Mouse (Mus musculus) hindbrain, embryonic 12.5 days (tissue): ENCODE results near the gene Erich6. TPM values are rescaled to one million over a fixed set of nuclear protein-coding genes. Genes with fewer than 3 reads are reported as not detected.

Experiments used
- ATAC-seq: fragments of 200-750 bp; cut with Nextera tagmentation; 2 replicates; pipeline ENCODE4 v1.8.0; 2017; ENCODE audit warnings: moderate TSS enrichment; ENCODE audit not compliant: low FRiP score
- H3K27ac ChIP-seq: fragments of 300-500 bp; sonication (generic); 2 replicates; pipeline ENCODE4 v1.5.1; 2016; ENCODE audit warnings: mild to moderate bottlenecking
- H3K27me3 ChIP-seq: fragments of 300-500 bp; sonication (generic); 2 replicates; pipeline ENCODE4 v1.6.1; 2016; ENCODE audit warnings: mild to moderate bottlenecking
- H3K36me3 ChIP-seq: fragments of 300-500 bp; sonication (generic); 2 replicates; pipeline ENCODE4 v1.6.1; 2016; ENCODE audit warnings: mild to moderate bottlenecking
- H3K4me1 ChIP-seq: fragments of 300-500 bp; sonication (generic); 2 replicates; pipeline ENCODE4 v1.6.1; 2016
- H3K4me2 ChIP-seq: fragments of 300-500 bp; sonication (generic); replicated peaks from 2 replicates; pipeline ENCODE4 v1.6.1; 2016; ENCODE audit warnings: mild to moderate bottlenecking
- H3K4me3 ChIP-seq: fragments of 300-500 bp; sonication (generic); 2 replicates; pipeline ENCODE4 v1.5.1; 2016; ENCODE audit warnings: mild to moderate bottlenecking
- H3K9ac ChIP-seq: fragments of 300-500 bp; sonication (generic); 2 replicates; pipeline ENCODE4 v1.6.1; 2016; ENCODE audit warnings: mild to moderate bottlenecking, moderate library complexity
- H3K9me3 ChIP-seq: fragments of 300-500 bp; sonication (generic); replicated peaks from 2 replicates; pipeline ENCODE4 v1.6.1; 2016; ENCODE audit warnings: mild to moderate bottlenecking
- WGBS: fragments of 180-500 bp; shearing (Covaris S2); methylation state at CpG from one replicate; pipeline ENCODE4 v1.1.7; 2016; 5-methylcytosine and 5-hydroxymethylcytosine counted together
- polyA plus RNA-seq: library from polyadenylated mRNA; unstranded; fragments of >200 nt; fragmentation: Nextera tagmentation; extraction: Ambion mirVana; gene quantifications from 2 replicates; pipeline ENCODE4 v1.2.1, GENCODE M21; 2016

Gene Erich6
- 0.10 and 0.15 TPM in 2 replicates for polyA plus RNA-seq

DNA sequence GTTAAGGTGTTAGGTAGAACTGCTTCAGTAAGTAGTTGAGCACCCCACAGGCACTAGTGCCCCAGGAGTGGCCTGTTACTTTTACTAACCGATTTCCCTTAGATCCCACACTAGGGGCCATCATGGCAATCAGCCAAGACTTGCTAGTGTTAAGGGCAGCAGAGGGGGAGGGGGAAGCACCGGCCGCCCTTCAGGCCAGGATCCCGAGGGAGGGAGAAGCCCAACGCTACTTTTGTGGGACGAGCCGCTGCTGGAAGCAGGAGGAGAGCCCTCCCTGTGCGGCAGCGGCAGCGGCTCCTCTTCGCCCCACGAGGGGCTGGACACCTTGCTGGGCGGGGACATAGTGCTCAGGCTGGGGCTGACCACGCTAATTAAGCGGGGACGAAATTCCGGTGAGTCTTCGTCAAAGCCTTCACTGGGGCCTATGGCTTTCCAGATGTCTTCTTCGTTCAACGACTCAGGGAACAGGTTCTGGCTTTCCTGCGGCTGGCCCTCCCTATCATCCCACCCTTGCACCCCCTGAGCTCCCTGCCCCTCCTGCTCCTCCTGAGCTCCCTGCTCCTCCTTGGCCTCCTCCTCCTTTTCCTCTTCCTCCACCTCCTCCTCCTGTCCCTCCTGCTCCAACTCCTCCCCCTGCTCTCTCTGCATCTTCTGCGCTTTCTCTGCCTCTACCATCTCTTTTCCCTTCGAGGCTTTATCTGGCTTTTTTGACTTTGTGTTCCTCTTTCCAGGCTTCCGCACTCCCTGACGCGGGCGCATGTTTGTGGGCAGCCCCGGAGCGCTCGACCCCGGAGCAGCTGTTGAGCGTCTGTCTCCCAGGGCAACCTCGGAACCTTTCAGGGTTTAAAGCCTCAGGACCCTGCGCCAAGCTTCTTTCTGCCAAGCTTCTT, at the start of gene Erich6:
Erich6 (minus strand) TSS at position 802 of the 890 bp plus-strand sequence.
- Histone ChIP-seq H3K9me3 (no peaks in the 10 kb centered on the region), H3K4me3 (peak within 1 kb of the TSS; percentile 43), H3K4me1 (peaks cover 10% of the 10 kb centered on the region), H3K9ac (peak within 1 kb of the TSS; percentile 49), H3K27ac (peak within 1 kb of the TSS; percentile 67), H3K4me2 (peak within 1 kb of the TSS; percentile 81), H3K36me3 (no peaks in the 10 kb centered on the region), H3K27me3 (no peaks in the 10 kb centered on the region)
- WGBS = under 1% methylated on average over 34 of the region's 34 CpGs
- peak; percentile 86 for ATAC-seq

DNA sequence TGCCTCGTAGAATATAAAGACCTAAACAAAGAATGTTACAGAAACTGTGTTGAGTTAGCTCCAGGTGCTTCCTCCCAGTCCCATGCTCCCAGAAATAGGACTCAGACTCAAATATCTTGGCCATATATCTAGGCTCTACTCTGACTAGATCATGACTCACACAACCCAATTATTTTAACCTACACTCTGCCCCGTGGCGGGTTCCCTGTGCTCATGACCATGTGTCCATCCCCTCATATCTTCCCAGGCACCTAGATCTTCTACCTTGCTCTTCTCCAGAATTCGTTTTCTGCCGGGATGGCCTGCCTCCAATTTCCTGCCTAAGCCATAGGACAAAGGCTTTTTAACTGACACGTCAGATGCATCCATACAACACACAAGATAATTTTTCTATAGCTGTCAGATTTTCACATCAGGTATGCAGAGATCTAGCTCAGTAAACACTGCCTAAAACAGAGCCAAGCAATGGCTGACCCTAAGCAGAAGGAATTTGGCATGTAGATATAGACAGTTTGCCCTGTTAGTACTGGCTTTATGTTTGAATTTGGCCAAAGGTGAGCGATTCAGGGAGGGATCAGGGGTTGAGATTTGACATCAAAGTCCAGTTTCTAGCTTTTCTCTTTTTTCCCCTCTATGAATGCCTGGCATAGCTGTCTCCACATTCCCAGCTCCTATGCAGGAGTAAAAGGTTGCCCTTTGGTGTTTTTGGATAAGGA, 49.4 kb upstream of the Erich6 start:
- no peak for ATAC-seq
- H3K4me1 ChIP-seq = peaks cover 11% of the 10 kb centered on the region; the same call in 1 of the 2 replicates
- no peak overlapping the region for H3K4me3 ChIP-seq
- H3K9ac ChIP-seq = no peak overlapping the region
- H3K27ac ChIP-seq = no peak overlapping the region
- H3K27me3 ChIP-seq = 0 out of 2 replicates have a peak, but pooled peaks cover 4% of the 10 kb centered on the region
- H3K36me3 ChIP-seq = no peaks in the 10 kb centered on the region
- H3K9me3 ChIP-seq = no peaks in the 10 kb centered on the region
- no peak overlapping the region for H3K4me2 ChIP-seq
- 87% methylated on average over 7 of the region's 7 CpGs for WGBS

- H3K4me2 ChIP-seq = no peak overlapping the region
- H3K9ac ChIP-seq = no peak overlapping the region
- H3K27ac ChIP-seq = no peak overlapping the region
- 85% methylated on average over 3 of the region's 3 CpGs for WGBS
- peaks cover 9% of the 10 kb centered on the region; the same call in 1 of the 2 replicates for H3K4me1 ChIP-seq
- no peak overlapping the region for H3K4me3 ChIP-seq
- H3K27me3 ChIP-seq = peaks cover 4% of the 10 kb centered on the region; the same call in 1 of the 2 replicates
- H3K36me3 ChIP-seq = no peaks in the 10 kb centered on the region
- H3K9me3 ChIP-seq = no peaks in the 10 kb centered on the region
- ATAC-seq = no peak
These were observed 48.4 kb upstream of the Erich6 start for GRCm38 (mm10) chr3:58685396-58685795.

GRCm38 (mm10) chr3:58683346-58683745, 46.3 kb upstream of the Erich6 start:
- peaks cover 14% of the 10 kb centered on the region for H3K4me1 ChIP-seq
- H3K27me3 ChIP-seq = no peaks in the 10 kb centered on the region; the same call in 1 of the 2 replicates
- H3K36me3 ChIP-seq = no peaks in the 10 kb centered on the region
- no peak overlapping the region for H3K9ac ChIP-seq
- WGBS = 88% methylated on average over 7 of the region's 7 CpGs
- no peak for ATAC-seq
- H3K27ac ChIP-seq = no peak overlapping the region
- no peaks in the 10 kb centered on the region for H3K9me3 ChIP-seq
- no peak overlapping the region for H3K4me3 ChIP-seq
- no peak overlapping the region for H3K4me2 ChIP-seq

GRCm38 (mm10) chr3:58682336-58682735, 45.3 kb upstream of the Erich6 start:
- H3K4me2 ChIP-seq = no peak overlapping the region
- H3K36me3 ChIP-seq = no peaks in the 10 kb centered on the region
- H3K27ac ChIP-seq = no peak overlapping the region
- ATAC-seq = no peak
- peaks cover 20% of the 10 kb centered on the region for H3K4me1 ChIP-seq
- H3K27me3 ChIP-seq = no peaks in the 10 kb centered on the region; the same call in 1 of the 2 replicates
- H3K9me3 ChIP-seq = no peaks in the 10 kb centered on the region
- WGBS = 85% methylated on average over 4 of the region's 4 CpGs
- H3K4me3 ChIP-seq = no peak overlapping the region
- H3K9ac ChIP-seq = no peak overlapping the region

GRCm38 (mm10) chr3:58681831-58682230, 44.8 kb upstream of the Erich6 start:
- Histone ChIP-seq H3K27ac (no peak overlapping the region), H3K4me2 (no peak overlapping the region), H3K9me3 (no peaks in the 10 kb centered on the region), H3K4me3 (no peak overlapping the region), H3K27me3 (no peaks in the 10 kb centered on the region; the same call in 1 of the 2 replicates), H3K4me1 (peaks cover 21% of the 10 kb centered on the region), H3K9ac (no peak overlapping the region), H3K36me3 (no peaks in the 10 kb centered on the region)
- no peak for ATAC-seq
- 67% methylated on average over 2 of the region's 2 CpGs for WGBS

- Histone ChIP-seq H3K4me3 (no peak overlapping the region), H3K27me3 (no peaks in the 10 kb centered on the region; the same call in 1 of the 2 replicates), H3K9ac (no peak overlapping the region), H3K36me3 (no peaks in the 10 kb centered on the region), H3K4me2 (no peak overlapping the region), H3K4me1 (peaks cover 21% of the 10 kb centered on the region), H3K27ac (no peak overlapping the region), H3K9me3 (no peaks in the 10 kb centered on the region)
- ATAC-seq = no peak
- 90% methylated on average over 7 of the region's 7 CpGs for WGBS
These were observed 44.1 kb upstream of the Erich6 start for GRCm38 (mm10) chr3:58680943-58681637.

GRCm38 (mm10) chr3:58679996-58680395, 43.0 kb upstream of the Erich6 start:
- ATAC-seq = no peak
- no peak overlapping the region for H3K27ac ChIP-seq
- no peaks in the 10 kb centered on the region for H3K36me3 ChIP-seq
- no peak overlapping the region for H3K4me2 ChIP-seq
- H3K4me3 ChIP-seq = no peak overlapping the region
- H3K4me1 ChIP-seq = peaks cover 21% of the 10 kb centered on the region
- H3K9ac ChIP-seq = no peak overlapping the region
- H3K27me3 ChIP-seq = no peaks in the 10 kb centered on the region; the same call in 1 of the 2 replicates
- H3K9me3 ChIP-seq = no peaks in the 10 kb centered on the region
- WGBS = 64% methylated on average over 4 of the region's 4 CpGs

GRCm38 (mm10) chr3:58678905-58679304, 41.9 kb upstream of the Erich6 start:
- no peak overlapping the region for H3K9ac ChIP-seq
- no peaks in the 10 kb centered on the region for H3K36me3 ChIP-seq
- H3K4me2 ChIP-seq = no peak overlapping the region
- no peak overlapping the region for H3K4me3 ChIP-seq
- no peak overlapping the region for H3K27ac ChIP-seq
- WGBS = 42% methylated on average over 2 of the region's 2 CpGs
- no peaks in the 10 kb centered on the region; the same call in 1 of the 2 replicates for H3K27me3 ChIP-seq
- ATAC-seq = no peak
- H3K4me1 ChIP-seq = peaks cover 21% of the 10 kb centered on the region
- H3K9me3 ChIP-seq = no peaks in the 10 kb centered on the region

- H3K4me2 ChIP-seq = no peak overlapping the region
- no peaks in the 10 kb centered on the region; the same call in 1 of the 2 replicates for H3K27me3 ChIP-seq
- H3K4me1 ChIP-seq = peaks cover 21% of the 10 kb centered on the region
- H3K36me3 ChIP-seq = no peaks in the 10 kb centered on the region
- 65% methylated on average over 8 of the region's 8 CpGs for WGBS
- H3K9ac ChIP-seq = no peak overlapping the region
- no peak overlapping the region for H3K27ac ChIP-seq
- H3K9me3 ChIP-seq = no peaks in the 10 kb centered on the region
- no peak for ATAC-seq
- H3K4me3 ChIP-seq = no peak overlapping the region
These were observed 41.4 kb upstream of the Erich6 start for GRCm38 (mm10) chr3:58678384-58678783.

DNA sequence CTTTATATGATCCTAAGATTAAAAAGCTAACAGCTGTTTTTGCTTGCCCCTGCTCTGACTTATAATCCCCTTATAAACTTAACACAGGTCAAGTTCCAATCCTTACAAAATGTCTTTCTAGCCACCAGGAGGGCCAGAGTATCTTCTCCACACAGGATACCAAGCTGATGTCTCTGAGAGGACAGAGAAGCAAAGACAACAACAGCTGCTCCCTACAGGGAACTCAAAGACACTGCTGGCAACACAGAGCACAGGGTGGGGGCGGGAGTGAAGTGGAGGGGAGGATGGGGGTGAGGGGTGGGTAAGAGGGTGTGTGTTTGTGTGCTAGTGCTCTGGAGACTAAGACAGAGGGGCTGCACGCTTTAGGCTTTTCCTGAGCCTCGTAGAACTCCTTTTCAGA, 40.6 kb upstream of the Erich6 start:
- Histone ChIP-seq H3K4me3 (no peak overlapping the region), H3K9me3 (no peaks in the 10 kb centered on the region), H3K27me3 (no peaks in the 10 kb centered on the region; the same call in 1 of the 2 replicates), H3K9ac (no peak overlapping the region), H3K36me3 (no peaks in the 10 kb centered on the region), H3K4me1 (peaks cover 21% of the 10 kb centered on the region), H3K4me2 (no peak overlapping the region), H3K27ac (peak overlapping the region; percentile 23; the same call in 1 of the 2 replicates)
- peak; percentile 48; the same call in 1 of the 2 replicates for ATAC-seq
- 44% methylated on average over 3 of the region's 3 CpGs for WGBS

DNA sequence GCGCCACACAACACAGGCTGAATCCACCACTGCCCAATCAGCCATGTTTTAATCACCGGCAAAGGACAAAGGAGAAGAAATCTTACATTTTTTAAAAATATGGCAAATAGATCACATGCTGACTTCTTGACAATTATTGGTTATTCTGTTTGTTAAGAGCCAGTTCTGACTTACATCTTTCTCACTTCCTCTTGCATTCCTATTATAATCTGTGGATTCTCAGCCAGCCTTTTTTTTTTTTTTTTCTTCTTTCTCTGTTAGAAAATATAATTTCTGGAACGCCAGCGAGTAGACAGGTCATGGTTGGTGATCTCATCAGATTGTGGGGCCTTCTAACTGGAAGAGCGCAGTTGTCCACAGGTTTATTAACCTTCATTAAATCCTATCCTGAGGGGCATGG, 36.3 kb upstream of the Erich6 start:
- H3K27me3 ChIP-seq = no peaks in the 10 kb centered on the region
- no peak overlapping the region for H3K27ac ChIP-seq
- no peak overlapping the region for H3K4me3 ChIP-seq
- H3K4me1 ChIP-seq = peaks cover 6% of the 10 kb centered on the region
- no peaks in the 10 kb centered on the region for H3K36me3 ChIP-seq
- 94% methylated on average over 5 of the region's 5 CpGs for WGBS
- no peaks in the 10 kb centered on the region for H3K9me3 ChIP-seq
- no peak for ATAC-seq
- H3K4me2 ChIP-seq = no peak overlapping the region
- H3K9ac ChIP-seq = no peak overlapping the region
